Mouse (Mus musculus): ENCODE data around the gene Ift88.

DNA sequence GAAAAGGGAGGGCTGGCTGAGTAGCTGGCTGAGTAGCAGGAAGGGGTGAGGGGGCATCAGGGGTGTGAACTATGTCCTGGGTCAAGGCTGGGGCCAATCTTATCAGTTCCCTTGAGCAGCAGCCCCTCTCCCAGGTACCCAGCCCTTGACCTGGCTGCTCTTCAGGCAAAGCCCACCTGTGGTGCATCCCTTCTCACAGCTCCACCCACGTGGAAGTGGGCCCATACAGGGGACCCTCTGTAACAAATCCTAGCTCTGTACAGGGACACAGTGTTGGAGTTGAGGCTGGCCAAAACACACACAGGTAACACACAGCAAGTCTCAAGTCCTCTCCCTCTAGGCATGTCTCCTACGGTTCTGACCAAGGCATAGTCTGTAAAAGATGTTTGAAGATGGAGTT lies 103.7 kb downstream of the Ift88 start:
- TF ChIP-seq GATA1 (IDR thresholded peaks at IDR 0.05; ENCODE audit: low read length) = no peak
- no peak for TF ChIP-seq TAL1 (IDR thresholded peaks at IDR 0.05; ENCODE audit: low read length)

Measured in erythroblast, embryonic 14.5 days (primary cell).